ENCODE assay signal across 8 mouse cellular contexts in genomic region chr2:172440640-172441005, GRCm38 (mm10). TPM values are rescaled to one million over a fixed set of nuclear protein-coding genes. Genes with fewer than 3 reads are reported as not detected.
DNase-seq lines count a peak whose midpoint lies in the region; ATAC-seq and TF ChIP-seq lines count a peak whose summit lies in the region.

No protein-coding gene starts in this region.

- ATAC-seq in hindbrain, embryonic 12.5 days (ENCODE audit: low FRiP score), result peak; percentile 72
- ATAC-seq in midbrain, embryonic 13.5 days, result peak; percentile 81

- H3K27ac ChIP-seq in kidney, adult 2 months (ENCODE audit: insufficient read depth, low read depth, low read length), result peak overlapping the region; percentile 11
- peak overlapping the region; percentile 64 for H3K27ac ChIP-seq in bone marrow macrophage, adult 2 months (ENCODE audit: insufficient read depth, low read depth, low read length)
- peak overlapping the region; percentile 64; the same call in 1 of the 2 replicates for H3K27ac ChIP-seq in hindbrain, embryonic 12.5 days
- no peak overlapping the region for H3K27ac ChIP-seq in midbrain, embryonic 13.5 days

- no peak for DNase-seq in kidney, adult 2 months
- no peak for DNase-seq in kidney, postnatal 36 days
- no peak for DNase-seq in right cerebral cortex, adult 18-20 months
- no peak for DNase-seq in ovary, postnatal 14 days (ENCODE audit: low spot score)
- no peak for DNase-seq in testis, postnatal 14 days (ENCODE audit: low spot score)

- no peaks in the 10 kb centered on the region for H3K9me3 ChIP-seq in hindbrain, embryonic 12.5 days (replicated peaks)
- no peaks in the 10 kb centered on the region for H3K9me3 ChIP-seq in midbrain, embryonic 13.5 days

- peak overlapping the region; percentile 94 for H3K4me3 ChIP-seq in kidney, adult 2 months (ENCODE audit: insufficient read depth, low read depth, low read length)
- peak overlapping the region; percentile 76 for H3K4me3 ChIP-seq in bone marrow macrophage, adult 2 months (ENCODE audit: insufficient read depth, low read length)
- peak overlapping the region; percentile 81 for H3K4me3 ChIP-seq in hindbrain, embryonic 12.5 days
- H3K4me3 ChIP-seq in midbrain, embryonic 13.5 days (replicated peaks), result peak overlapping the region; percentile 90

- H3K4me2 ChIP-seq in hindbrain, embryonic 12.5 days (replicated peaks), result peak overlapping the region; percentile 95
- H3K4me2 ChIP-seq in midbrain, embryonic 13.5 days (replicated peaks), result peak overlapping the region; percentile 97

- peaks cover 9% of the 10 kb centered on the region; the same call in 1 of the 2 replicates for H3K4me1 ChIP-seq in kidney, adult 2 months (ENCODE audit: control insufficient read depth, insufficient read depth, low read length)
- peaks cover 38% of the 10 kb centered on the region for H3K4me1 ChIP-seq in bone marrow macrophage, adult 2 months (ENCODE audit: control insufficient read depth, insufficient read depth, low read length)
- peaks cover 19% of the 10 kb centered on the region for H3K4me1 ChIP-seq in hindbrain, embryonic 12.5 days
- H3K4me1 ChIP-seq in midbrain, embryonic 13.5 days (replicated peaks), result peaks cover 25% of the 10 kb centered on the region

- H3K9ac ChIP-seq in hindbrain, embryonic 12.5 days, result peak overlapping the region; percentile 75
- peak overlapping the region; percentile 79 for H3K9ac ChIP-seq in midbrain, embryonic 13.5 days (replicated peaks)

- H3K36me3 ChIP-seq in kidney, adult 2 months (ENCODE audit: control insufficient read depth, insufficient read depth, low read length), result no peaks in the 10 kb centered on the region
- peaks cover 7% of the 10 kb centered on the region for H3K36me3 ChIP-seq in hindbrain, embryonic 12.5 days
- H3K36me3 ChIP-seq in midbrain, embryonic 13.5 days, result peaks cover 14% of the 10 kb centered on the region

- H3K27me3 ChIP-seq in kidney, adult 2 months (replicated peaks; ENCODE audit: control insufficient read depth, insufficient read depth, low read length), result no peaks in the 10 kb centered on the region
- H3K27me3 ChIP-seq in hindbrain, embryonic 12.5 days, result no peaks in the 10 kb centered on the region
- no peaks in the 10 kb centered on the region for H3K27me3 ChIP-seq in midbrain, embryonic 13.5 days

- whole genome bisulfite sequencing in kidney, adult 2 months, result under 1% methylated on average over 21 of the region's 21 CpGs
- WGBS in hindbrain, embryonic 12.5 days, result 1% methylated on average over 21 of the region's 21 CpGs
- WGBS in midbrain, embryonic 13.5 days, result under 1% methylated on average over 21 of the region's 21 CpGs

- TF ChIP-seq CTCF in kidney, adult 2 months (conservative IDR thresholded peaks at IDR 0.05; ENCODE audit: insufficient read depth, insufficient read length, low read depth, low read length), result no peak
- no peak for TF ChIP-seq CTCF in bone marrow macrophage, adult 2 months (IDR thresholded peaks at IDR 0.05; ENCODE audit: low read depth, low read length)

- no peak for TF ChIP-seq POLR2A in kidney, adult 2 months (IDR thresholded peaks at IDR 0.05; ENCODE audit: low read depth, low read length)
- no peak for TF ChIP-seq POLR2A in bone marrow macrophage, adult 2 months (IDR thresholded peaks at IDR 0.05; ENCODE audit: borderline replicate concordance, low read depth, low read length)

RNA-seq across cellular contexts. Expression of gene Rtf2, which starts 0.3 kb away (rescaled TPM):
- polyA plus RNA-seq in kidney, adult 2 months (2012; rRNA removed), result 37.7 and 39.9 TPM in 2 replicates
- polyA plus RNA-seq in bone marrow macrophage, adult 2 months (2012; ENCODE audit: insufficient read depth, insufficient read length, missing spikeins), result 111 TPM in 2 replicates
- polyA plus RNA-seq in hindbrain, embryonic 12.5 days (2016; fragmentation: Nextera tagmentation; extraction: Ambion mirVana), result 86.5 and 93.0 TPM in 2 replicates
- polyA plus RNA-seq in midbrain, embryonic 13.5 days (2015; fragmentation: Nextera tagmentation; extraction: Ambion mirVana), result 94.2 and 96.8 TPM in 2 replicates

RNA-seq across cellular contexts. Expression of gene Gcnt7, which starts 17.8 kb away (rescaled TPM):
- polyA plus RNA-seq in kidney, adult 2 months (2012; rRNA removed), result 0.04 TPM in 1 of 2 replicates, not detected in the other
- not detected in 2 replicates for polyA plus RNA-seq in bone marrow macrophage, adult 2 months (2012; ENCODE audit: insufficient read depth, insufficient read length, missing spikeins)
- 2.2 and 2.5 TPM in 2 replicates for polyA plus RNA-seq in hindbrain, embryonic 12.5 days (2016; fragmentation: Nextera tagmentation; extraction: Ambion mirVana)
- 1.7 and 2.3 TPM in 2 replicates for polyA plus RNA-seq in midbrain, embryonic 13.5 days (2015; fragmentation: Nextera tagmentation; extraction: Ambion mirVana)

RNA-seq across cellular contexts. Expression of gene Fam209, which starts 31.7 kb away (rescaled TPM):
- 0.33 TPM in 1 of 2 replicates, not detected in the other for polyA plus RNA-seq in kidney, adult 2 months (2012; rRNA removed)
- polyA plus RNA-seq in bone marrow macrophage, adult 2 months (2012; ENCODE audit: insufficient read depth, insufficient read length, missing spikeins), result 1.6 TPM in 1 of 2 replicates, not detected in the other
- 0.70 TPM in 1 of 2 replicates, not detected in the other for polyA plus RNA-seq in hindbrain, embryonic 12.5 days (2016; fragmentation: Nextera tagmentation; extraction: Ambion mirVana)
- polyA plus RNA-seq in midbrain, embryonic 13.5 days (2015; fragmentation: Nextera tagmentation; extraction: Ambion mirVana), result 0.41 and 0.57 TPM in 2 replicates

RNA-seq across cellular contexts. Expression of gene Cass4, which starts 47.0 kb away (rescaled TPM):
- polyA plus RNA-seq in kidney, adult 2 months (2012; rRNA removed), result 0.22 and 0.30 TPM in 2 replicates
- polyA plus RNA-seq in bone marrow macrophage, adult 2 months (2012; ENCODE audit: insufficient read depth, insufficient read length, missing spikeins), result 1.8 and 2.2 TPM in 2 replicates
- 0.14 and 0.38 TPM in 2 replicates for polyA plus RNA-seq in hindbrain, embryonic 12.5 days (2016; fragmentation: Nextera tagmentation; extraction: Ambion mirVana)
- polyA plus RNA-seq in midbrain, embryonic 13.5 days (2015; fragmentation: Nextera tagmentation; extraction: Ambion mirVana), result 0.10 and 0.12 TPM in 2 replicates
